Mouse (Mus musculus) monocyte, adult 5-6 weeks (primary cell): Measurements from ENCODE around the gene Gm28729. TPM values are rescaled to one million over a fixed set of nuclear protein-coding genes. Genes with fewer than 3 reads are reported as not detected.
"Not testable (repeated sequence)": the region's sequence is repeated elsewhere in the genome, so short reads cannot be mapped to it uniquely, and the experiment has no call there.

Source experiments
- ATAC-seq: fragments of 153-309, 156-312 bp; replicated peaks from 2 replicates; pipeline ENCODE4 v1.8.0; 2017; ENCODE audit warnings: mild to moderate bottlenecking; ENCODE audit not compliant: low TSS enrichment, insufficient number of reproducible peaks, severe bottlenecking, poor library complexity, low FRiP score
- total RNA-seq: library from RNA; stranded (forward); fragments of 200-1000, 200-491, 200-594 nt; gene quantifications from 3 replicates; pipeline ENCODE4 v1.2.3, GENCODE M21; 2017

The Gm28729 gene
- total RNA-seq, 1 experiment from 2014 or later: not detected

DNA sequence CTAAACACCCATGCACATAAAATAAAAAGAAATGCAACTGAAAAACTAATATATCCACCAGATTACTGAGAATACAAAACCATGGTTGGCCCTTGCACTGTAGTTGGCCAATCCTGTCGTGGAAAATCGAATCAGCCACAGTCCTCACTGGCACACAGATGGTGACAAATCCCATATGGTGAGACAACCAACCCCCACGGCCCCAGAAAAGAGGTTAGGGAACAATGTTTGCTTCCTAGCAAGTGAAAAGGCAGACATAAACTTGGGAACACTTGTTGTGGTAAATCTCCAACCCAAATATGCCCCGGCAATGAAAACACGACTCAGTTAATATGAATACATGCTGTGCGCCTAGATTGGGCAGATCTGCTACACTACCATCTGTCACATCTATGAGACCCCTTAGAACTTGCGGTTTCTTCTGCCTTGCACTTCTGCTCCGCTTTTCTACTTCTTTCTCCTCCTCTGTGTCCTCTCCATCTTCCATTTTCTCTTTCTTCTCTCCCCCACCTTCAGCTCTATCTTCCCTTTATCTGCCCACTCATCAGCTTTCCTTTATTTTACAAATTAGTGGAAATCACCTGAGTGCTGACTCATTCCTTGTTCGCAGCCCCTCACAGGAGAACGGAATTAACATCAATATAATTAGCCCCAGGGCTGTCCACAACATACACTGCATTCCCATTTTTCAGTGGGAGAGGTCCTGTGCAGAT lies 5.1 kb upstream of the Gm28729 start:
- no peak for ATAC-seq

DNA sequence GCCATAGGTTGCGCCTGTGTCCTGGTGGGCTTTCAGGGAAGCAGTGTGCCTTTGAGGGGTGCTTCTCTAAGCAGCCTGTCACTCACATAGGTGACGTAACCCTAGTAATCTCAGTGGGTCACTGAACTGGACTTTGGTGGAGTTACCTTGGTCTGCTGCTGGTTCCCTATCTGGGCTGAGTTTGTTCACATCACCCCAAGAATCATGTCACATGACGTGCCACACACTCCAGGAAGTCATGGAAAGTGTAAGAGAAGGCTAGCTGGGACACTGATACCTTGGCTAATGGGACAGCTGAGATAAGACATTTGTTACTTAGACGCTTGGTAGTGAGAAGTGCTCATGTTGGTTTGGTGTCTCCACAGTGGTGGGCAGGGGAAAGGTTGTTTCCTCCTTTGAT lies 947 bp upstream of the Gm28729 start:
- no peak for ATAC-seq

DNA sequence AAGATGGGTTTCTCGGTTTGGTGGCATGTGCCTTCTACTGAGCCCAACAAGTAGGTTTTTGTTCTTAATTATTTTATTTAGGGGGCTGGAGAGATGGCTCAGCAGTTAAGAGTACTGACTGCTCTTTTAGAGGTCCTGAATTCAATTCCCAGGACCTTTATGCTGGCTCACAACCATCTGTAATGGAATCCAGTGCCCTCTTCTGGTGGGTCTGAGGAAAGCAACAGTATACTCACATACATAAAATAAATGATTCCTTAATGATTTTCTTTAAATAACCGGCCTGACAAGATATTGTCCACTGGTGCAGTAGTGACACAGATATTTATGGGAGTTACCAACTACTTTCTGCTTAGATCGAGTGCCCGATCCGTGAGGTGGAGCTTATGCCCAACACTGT lies 1.9 kb downstream of the Gm28729 start:
- no peak for ATAC-seq

DNA sequence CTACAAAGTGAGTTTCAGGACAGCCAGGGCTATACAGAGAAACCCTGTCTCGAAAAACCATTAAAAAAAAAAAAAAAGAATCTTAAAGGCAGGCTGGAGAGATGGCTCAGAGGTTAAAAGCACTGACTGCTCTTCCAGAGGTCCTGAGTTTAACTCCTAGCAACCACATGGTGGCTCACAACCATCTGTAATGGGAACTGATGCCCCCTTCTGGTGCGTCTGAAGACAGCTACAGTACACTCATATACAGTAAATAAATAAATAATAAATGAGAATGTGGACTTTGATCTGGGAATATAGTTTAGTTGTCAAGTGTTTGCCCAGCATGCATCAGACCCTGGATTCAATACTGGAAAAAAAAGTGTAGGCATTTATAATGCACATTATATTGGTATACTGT lies 3.5 kb downstream of the Gm28729 start:
- ATAC-seq: not testable (repeated sequence)

DNA sequence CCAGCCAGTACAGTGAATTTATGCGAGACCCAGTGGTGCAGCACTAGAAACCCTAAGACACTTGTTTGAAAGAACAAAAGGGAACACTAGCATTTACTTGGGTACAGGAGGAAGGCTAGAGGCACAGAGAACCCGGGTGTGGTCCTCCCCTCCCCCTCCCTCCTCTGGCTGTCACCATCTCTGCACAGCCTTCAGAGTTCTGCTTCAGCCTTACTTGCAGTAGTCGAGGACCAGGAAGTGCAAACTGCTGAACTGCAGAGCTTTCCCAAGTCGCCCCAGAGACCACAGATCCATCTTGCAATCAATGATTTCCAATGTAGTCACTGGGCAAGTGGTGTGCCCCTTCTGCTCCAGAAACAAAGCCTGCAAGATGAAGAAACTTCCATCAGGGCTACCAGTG lies 7.6 kb downstream of the Gm28729 start:
- 0 out of 2 replicates have a peak, but pooled peaks have one; percentile 61 for ATAC-seq

DNA sequence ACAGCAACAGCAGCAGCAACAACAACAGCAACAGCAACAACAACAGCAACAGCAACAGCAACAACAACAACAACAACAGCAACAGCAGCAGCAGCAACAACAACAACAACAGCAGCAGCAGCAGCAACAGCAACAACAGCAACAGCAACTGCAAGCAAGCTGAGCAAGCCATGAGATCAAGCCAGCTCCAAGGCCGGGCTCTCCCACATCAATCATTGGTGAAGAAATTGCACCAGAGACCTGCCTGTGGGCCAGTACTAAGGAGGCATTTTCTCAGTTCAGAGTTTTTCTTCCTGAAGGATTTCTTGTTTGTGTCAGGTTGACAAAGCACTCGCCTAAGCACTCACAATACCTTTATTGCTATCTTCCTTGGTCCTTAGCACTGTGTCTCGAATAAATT lies 8.3 kb downstream of the Gm28729 start:
- no peak for ATAC-seq

DNA sequence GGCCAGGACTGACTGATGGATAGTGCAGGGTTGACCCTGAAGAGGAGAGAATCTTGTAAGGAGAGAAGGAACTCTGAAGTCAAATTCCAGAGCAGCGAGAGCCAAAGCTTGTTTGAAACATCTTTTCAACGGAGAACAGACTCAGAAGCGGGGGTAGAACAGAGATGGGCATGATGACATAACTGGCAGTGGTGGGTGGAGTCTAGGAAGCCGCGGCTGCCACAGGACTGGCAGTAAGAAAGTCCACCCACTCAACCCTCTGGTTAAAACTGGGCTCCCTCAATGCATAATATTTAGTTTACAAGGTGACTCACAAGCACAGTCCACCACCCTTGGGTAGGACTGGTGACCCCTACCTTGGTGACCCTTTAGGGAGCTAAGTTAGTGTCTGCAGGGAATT lies 9.3 kb downstream of the Gm28729 start:
- no peak for ATAC-seq

DNA sequence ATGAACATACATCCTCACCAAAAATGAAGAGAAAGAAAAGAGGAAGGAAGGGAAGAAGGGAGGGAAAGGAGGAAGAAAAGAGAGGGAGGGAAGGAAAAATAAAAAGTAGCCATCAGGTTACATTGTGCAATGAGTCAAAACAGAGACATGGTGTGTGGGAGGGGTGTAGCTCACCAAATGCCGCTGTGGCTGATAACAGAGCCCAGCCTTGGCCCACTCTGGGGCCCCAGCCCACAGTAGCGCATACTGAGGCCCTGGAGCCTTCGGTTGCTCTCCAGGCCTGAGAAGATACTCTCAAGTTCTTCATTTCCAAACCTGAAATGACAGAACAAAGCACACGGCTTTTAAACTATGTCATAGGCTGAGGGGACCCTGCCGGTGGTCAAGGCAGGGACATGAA lies 10.8 kb downstream of the Gm28729 start:
- ATAC-seq: no peak

DNA sequence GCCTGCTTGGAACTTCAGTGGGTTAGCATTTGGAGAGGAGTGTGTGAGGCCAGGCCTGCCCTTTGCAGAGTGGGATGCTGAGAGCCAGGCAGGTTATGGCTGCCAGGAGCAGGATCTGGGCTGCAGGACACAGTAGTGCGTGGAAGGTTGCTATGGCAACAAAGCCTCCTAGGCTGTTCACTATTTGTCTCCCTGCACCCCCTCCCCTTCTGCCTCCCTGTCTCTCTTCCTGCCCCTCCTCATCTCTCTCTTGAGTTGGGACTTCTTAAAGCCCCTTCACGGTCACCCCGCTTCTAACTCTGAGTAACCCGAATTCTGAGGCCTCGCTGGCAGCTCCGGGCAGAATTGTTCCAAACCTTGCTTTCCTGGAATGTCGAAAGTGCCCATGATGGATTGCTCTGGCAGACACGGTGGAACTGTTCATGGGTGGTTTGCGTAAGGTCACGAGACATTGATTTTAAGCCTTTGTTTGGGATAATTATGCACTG lies 19.0 kb downstream of the Gm28729 start:
- ATAC-seq: no peak

DNA sequence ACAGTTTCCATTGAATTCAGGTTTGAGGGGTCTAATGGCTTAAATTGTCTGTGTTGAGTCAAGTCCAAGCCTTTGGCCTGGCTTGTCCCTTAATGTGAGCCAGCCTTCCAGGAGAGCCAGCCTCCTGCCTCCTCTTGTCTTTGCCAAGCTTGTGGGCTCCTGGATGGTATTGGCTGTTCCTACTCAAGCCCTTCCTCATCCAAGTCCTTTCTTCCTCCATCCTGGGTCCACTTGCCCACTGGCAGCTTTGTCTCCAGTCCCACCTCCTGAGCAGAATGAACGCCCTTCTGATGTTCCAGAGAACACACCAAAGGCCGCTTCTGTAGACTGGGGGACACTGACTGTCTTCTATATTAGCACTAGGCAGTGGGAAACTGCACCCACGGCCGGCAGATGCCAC lies 19.9 kb downstream of the Gm28729 start:
- no peak for ATAC-seq

DNA sequence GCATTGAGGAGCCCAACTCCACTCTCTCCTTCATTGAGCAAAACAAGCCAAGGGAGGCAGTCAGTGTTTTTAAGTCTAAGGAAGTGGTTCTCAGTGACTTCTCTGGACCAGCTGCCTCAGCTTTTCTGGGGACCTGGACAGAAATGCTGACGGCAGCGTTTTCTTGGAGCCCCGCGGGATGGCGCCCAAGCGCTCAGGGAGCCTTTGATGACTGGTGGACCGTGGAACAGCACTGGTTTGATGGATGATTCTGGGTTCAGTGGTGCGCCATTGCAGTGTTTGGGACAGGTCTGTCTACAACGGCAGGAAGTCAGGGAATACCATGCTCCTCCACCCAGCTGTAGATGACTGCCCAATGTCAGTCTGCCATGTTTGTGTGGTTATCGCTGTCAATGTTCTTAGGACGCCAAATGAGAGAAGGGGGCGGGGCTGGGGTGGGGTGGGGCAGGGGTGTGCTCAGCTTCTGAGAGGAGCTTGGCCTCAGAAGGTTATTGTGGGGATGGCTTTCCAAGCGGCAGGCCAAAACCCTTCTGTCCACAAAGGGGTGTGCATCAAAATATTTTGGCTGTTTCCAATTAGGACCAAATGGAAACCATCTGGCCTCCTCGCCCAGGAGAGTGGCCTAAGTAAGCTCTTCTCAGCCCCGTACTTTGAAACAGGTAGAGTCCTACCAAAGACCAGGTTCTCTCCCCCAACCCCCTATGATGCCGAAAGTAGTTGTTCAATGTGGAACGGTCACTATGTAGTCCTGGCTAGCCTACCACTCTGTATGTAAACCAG lies 20.8 kb downstream of the Gm28729 start:
- ATAC-seq: no peak

DNA sequence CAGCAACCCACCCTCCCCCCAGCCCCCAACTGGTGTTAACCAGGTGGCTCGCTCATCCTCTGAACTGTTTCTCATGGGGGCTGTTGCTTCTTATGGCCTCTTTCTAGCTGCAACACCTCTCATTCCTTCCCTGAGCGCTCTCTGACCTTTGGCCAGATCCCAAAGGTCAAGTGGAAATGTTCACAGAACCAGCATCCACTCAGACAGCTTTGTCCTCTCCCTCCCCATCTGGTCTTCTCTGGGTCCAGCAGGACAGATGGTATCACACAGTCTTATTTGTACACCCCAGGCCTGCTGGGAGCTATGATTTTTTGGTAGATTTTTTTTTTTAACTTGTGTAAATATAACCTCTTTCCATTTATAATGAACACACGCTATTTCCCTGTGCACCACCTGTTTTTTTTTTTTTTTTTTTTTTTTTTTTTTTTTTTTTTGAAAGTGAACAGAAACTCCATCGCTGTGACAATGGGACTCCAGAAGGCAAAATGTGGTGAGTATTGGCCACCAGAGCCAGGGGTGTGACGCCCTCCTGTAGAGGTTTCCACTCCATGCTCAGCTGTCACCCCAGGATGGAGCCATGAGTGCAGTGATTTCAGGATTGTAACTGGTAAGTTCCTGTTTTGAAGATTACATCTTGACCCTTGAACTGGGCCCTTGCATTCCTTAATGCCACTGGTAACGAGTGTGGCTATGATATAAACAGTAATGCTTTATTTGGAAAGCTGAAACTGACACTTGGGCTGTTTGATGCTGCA lies 22.0 kb downstream of the Gm28729 start:
- no peak for ATAC-seq

DNA sequence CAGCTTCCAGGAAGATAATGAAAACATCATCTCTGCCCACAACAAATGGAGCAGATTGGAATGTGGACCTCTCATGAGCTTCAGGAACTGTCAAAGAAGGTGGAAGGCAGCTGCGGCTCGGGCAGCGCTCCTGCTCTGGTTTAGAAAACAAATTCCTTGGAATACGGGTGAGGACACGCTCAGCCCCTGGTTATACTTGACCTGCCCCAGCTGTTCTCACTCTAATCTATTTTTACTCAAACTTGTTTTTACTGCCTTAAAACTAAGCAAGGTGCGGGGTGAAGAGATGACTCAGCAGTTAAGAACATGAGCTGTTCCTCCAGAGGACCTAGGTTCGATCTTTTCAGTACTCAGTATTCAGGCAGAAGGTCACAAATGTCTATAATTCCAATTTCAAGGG lies 23.8 kb downstream of the Gm28729 start:
- no peak for ATAC-seq

DNA sequence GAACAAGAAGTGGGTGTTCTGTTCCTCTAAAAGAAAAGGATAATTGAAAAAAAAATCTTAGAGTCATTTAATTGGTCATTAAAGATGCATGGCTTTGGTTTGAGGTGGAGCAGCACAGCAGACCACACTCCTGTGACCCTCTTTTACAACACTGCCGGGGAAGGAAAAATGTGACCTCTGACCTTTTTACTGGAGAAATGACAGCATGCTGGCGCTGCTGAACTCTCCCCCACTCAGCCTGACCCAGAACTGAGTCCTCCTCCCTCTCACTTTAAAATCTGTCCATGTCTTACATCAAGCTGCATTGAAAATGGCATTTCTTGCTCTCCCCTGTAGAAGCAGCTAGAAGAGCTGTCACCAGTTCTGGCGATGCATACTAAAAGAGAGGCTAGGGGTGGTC lies 31.9 kb downstream of the Gm28729 start:
- ATAC-seq: no peak

DNA sequence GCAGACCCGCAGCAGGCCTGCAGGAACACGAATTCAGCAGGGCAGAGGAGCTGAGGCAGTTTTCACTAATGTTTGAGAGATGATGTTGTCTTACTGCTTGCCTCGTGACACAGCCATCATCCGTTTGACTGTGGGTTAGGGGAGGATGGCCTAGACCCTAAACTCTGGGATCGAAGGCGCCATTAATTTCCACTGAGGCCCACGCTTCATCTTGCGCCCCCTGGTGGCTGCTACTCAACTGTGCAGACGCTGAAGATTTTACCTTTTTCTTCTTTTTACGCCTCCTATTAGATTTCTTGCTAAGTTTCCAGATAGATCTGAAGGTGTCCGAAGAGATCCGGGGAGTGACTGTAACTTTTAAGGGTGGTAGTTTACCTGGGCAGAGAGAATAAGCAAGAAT lies 33.3 kb downstream of the Gm28729 start:
- peak; percentile 58; the same call in 1 of the 2 replicates for ATAC-seq

DNA sequence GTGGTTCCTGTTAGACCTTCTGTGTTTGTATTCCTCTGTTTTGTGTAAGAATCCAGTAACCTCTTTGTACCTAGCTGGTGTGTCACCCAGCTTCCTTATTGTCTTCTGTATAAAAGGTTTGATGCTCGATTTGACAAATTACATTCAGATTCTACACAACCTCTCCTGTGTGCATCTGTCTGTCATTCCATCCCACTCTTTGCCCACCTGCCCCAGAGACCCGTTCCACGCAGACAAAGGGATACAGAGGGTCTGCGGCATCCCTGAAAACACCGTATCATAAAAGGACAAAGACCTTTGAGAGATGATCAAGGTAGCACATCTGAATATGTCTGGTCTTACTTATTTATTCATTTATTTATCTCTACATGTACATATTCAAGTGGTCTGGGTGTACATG lies 37.2 kb downstream of the Gm28729 start:
- ATAC-seq: not testable (repeated sequence)

DNA sequence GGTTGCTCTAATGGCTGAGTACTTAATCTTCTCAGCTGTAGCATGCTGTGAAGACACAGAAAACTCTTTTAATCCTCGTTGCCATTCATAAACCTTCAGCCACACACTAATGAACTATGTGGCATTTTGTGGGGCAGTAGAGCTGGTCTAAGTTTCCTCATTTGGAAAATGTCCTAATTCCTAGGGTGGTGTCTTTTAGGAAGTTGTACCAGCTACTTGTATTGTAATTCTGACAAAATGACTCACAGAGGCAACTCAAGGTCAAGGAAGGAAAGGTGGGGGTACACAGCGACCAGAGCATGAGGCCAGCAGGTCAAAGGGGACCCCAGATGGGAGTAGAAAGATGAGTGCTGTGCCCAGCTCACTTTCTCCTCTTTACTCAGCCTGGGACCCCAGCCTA lies 41.4 kb downstream of the Gm28729 start:
- peak; percentile 72 for ATAC-seq

DNA sequence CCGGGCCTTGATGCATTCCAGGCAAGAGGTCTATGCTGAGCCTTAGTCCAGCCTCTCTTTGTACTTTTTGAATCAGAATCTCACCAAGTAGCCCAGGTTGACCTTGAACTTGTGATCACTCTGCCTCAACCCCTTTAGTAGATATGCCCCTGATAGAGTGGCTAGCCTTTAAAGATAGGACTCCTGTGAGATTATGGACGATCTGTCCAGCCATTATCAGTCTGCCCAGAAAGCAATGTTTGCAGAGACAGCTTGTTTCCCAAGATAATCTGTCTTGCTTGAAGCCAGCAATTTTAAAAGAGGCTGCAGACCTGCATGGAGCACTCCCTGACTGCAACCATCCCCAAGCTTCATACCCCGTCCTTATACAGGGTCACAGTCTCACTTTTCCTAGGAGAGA lies 42.0 kb downstream of the Gm28729 start:
- ATAC-seq: no peak

DNA sequence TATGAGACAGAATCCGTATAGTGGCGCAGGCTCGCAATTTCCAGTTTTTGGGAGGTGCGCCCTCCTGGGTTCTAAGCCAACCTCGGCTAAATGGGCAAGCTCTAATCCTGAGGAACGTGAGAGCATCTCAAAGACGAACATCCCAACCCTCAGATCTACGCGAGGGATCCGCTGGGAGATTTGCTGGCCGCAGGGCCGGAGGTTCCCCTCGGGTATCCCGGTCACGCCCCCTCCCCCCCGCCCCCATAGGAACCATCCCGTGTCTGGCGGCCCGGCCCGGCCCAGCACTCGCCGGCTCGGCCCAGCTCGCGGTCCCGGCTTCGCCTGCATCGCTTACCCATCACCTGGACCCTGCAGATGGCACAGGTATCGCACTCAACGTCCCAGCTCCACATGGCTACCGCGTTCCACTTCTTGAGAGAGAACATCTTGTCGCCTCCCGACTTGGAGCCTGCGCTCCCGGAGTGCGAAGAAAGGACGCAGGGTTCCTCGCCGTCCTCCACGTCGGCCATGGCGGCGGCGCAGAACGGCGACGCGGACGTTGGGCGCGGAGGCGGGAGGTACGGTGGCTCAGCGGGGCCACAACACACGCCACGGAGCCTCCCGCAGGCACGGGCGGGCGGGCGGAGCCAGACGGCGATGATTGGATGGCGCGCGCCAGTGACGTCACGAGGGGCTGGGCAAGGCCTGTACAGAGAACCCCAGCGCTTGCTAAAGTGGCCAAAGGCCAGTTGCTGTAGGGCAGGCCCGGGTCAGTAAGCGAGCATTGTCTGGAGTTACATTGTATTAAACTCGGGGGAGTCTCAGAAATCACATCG lies 46.8 kb downstream of the Gm28729 start, which contains the start of gene Rnf7:
Gene Rnf7, minus strand, starts transcription at position 605 of the 818 bp plus-strand sequence.
- peak; percentile 90 for ATAC-seq
